Mouse (Mus musculus): ENCODE measurements at regions not wholly inside any gene's neighbourhood (a gene's known extent, or its start where the extent isn't known, plus 50 kb on each side); places are given as distances from the start of the nearest gene placed in this dataset.

GRCm38 (mm10) chr8:34251934-34252333 is 140.4 kb upstream of the Gm10131 start:
- no peak for DNase-seq (ENCODE audit: low read depth, low spot score)
- H3K4me1 ChIP-seq (ENCODE audit: control insufficient read depth in 1 of 2, insufficient read depth in 2 of 2, low read length in 2 of 2) = no peaks in the 10 kb centered on the region
- no peaks in the 10 kb centered on the region for H3K79me2 ChIP-seq (ENCODE audit: control insufficient read depth, insufficient read depth, low read length, poor library complexity)
- TF ChIP-seq UBTF (IDR thresholded peaks at IDR 0.05; ENCODE audit: borderline replicate concordance, insufficient read depth, low read depth, low read length) = no peak
- no peak for TF ChIP-seq SIN3A (IDR thresholded peaks at IDR 0.05; ENCODE audit: low read length)
- no peak for TF ChIP-seq MAFK (IDR thresholded peaks at IDR 0.05; ENCODE audit: borderline replicate concordance, low read depth, low read length)
- no peak for TF ChIP-seq NELFE (IDR thresholded peaks at IDR 0.05; ENCODE audit: low read depth, low read length)
- no peak for TF ChIP-seq SMC3 (IDR thresholded peaks at IDR 0.05; ENCODE audit: low read depth, low read length)
- no peak for TF ChIP-seq CTCF (IDR thresholded peaks at IDR 0.05 in 2 of 3, conservative IDR thresholded peaks at IDR 0.05 in 1 of 3; ENCODE audit: control insufficient read depth in 1 of 3, insufficient read depth in 1 of 3, low read depth in 2 of 3, low read length in 3 of 3, poor library complexity in 1 of 3, severe bottlenecking in 1 of 3)
- no peak for TF ChIP-seq ZMIZ1 (IDR thresholded peaks at IDR 0.05; ENCODE audit: low read depth, low read length)
- TF ChIP-seq GABPA (IDR thresholded peaks at IDR 0.05; ENCODE audit: low read depth, low read length) = no peak
- TF ChIP-seq ZKSCAN1 (IDR thresholded peaks at IDR 0.05; ENCODE audit: low read depth, low read length) = no peak
- H3K4me3 ChIP-seq (ENCODE audit: control insufficient read depth in 1 of 2, insufficient read depth in 1 of 2, low read depth in 2 of 2, low read length in 2 of 2) = no peak overlapping the region
- no peak overlapping the region for H3K27ac ChIP-seq (ENCODE audit: control insufficient read depth, low read depth, low read length)
- no peaks in the 10 kb centered on the region for H3K9me3 ChIP-seq (replicated peaks; ENCODE audit: insufficient read depth, low read length)
- no peaks in the 10 kb centered on the region for H3K27me3 ChIP-seq (ENCODE audit: control insufficient read depth in 1 of 2, insufficient read depth in 2 of 2, low read length in 2 of 2)
- no peak overlapping the region for H3K9ac ChIP-seq (ENCODE audit: control insufficient read depth, low read depth, low read length, poor library complexity, severe bottlenecking)
- H3K36me3 ChIP-seq (ENCODE audit: control insufficient read depth in 1 of 2, insufficient read depth in 2 of 2, low read length in 2 of 2) = no peaks in the 10 kb centered on the region

GRCm38 (mm10) chr8:34239346-34239900 is 127.9 kb upstream of the Gm10131 start:
- H3K27me3 ChIP-seq (ENCODE audit: control insufficient read depth in 1 of 2, insufficient read depth in 2 of 2, low read length in 2 of 2) = no peaks in the 10 kb centered on the region
- TF ChIP-seq GABPA (IDR thresholded peaks at IDR 0.05; ENCODE audit: low read depth, low read length) (no peak), ZKSCAN1 (IDR thresholded peaks at IDR 0.05; ENCODE audit: low read depth, low read length) (no peak), ETS1 (IDR thresholded peaks at IDR 0.05; ENCODE audit: low read depth, low read length) (no peak), TCF12 (IDR thresholded peaks at IDR 0.05; ENCODE audit: low read depth, low read length) (no peak), RAD21 (IDR thresholded peaks at IDR 0.05; ENCODE audit: low read depth, low read length) (no peak), KAT2A (conservative IDR thresholded peaks at IDR 0.05; ENCODE audit: low read depth, low read length) (no peak), ZNF384 (IDR thresholded peaks at IDR 0.05; ENCODE audit: low read depth, low read length) (no peak), CHD2 (IDR thresholded peaks at IDR 0.05; ENCODE audit: low read length) (no peak), MYC (IDR thresholded peaks at IDR 0.05; ENCODE audit: low read depth, low read length) (no peak), MXI1 (IDR thresholded peaks at IDR 0.05; ENCODE audit: low read depth, low read length) (no peak), CHD1 (IDR thresholded peaks at IDR 0.05; ENCODE audit: low read depth, low read length) (no peak), SMC3 (IDR thresholded peaks at IDR 0.05; ENCODE audit: low read depth, low read length) (no peak)
- no peaks in the 10 kb centered on the region for H3K36me3 ChIP-seq (ENCODE audit: control insufficient read depth in 1 of 2, insufficient read depth in 2 of 2, low read length in 2 of 2)
- H3K4me3 ChIP-seq (ENCODE audit: control insufficient read depth in 1 of 2, insufficient read depth in 1 of 2, low read depth in 2 of 2, low read length in 2 of 2) = no peak overlapping the region
- H3K9ac ChIP-seq (ENCODE audit: control insufficient read depth, low read depth, low read length, poor library complexity, severe bottlenecking) = no peak overlapping the region
- no peaks in the 10 kb centered on the region for H3K79me2 ChIP-seq (ENCODE audit: control insufficient read depth, insufficient read depth, low read length, poor library complexity)
- H3K9me3 ChIP-seq (replicated peaks; ENCODE audit: insufficient read depth, low read length) = no peaks in the 10 kb centered on the region
- DNase-seq (ENCODE audit: low read depth, low spot score) = no peak
- H3K27ac ChIP-seq (ENCODE audit: control insufficient read depth, low read depth, low read length) = no peak overlapping the region
- H3K4me1 ChIP-seq (ENCODE audit: control insufficient read depth in 1 of 2, insufficient read depth in 2 of 2, low read length in 2 of 2) = no peaks in the 10 kb centered on the region

Data from MEL (cell line).